Mouse (Mus musculus) embryonic fibroblast, embryonic 13.5 days (primary cell): Measurements from ENCODE around the gene Nubp1.

Experiments used
- CTCF ChIP-seq: IDR thresholded peaks from 2 replicates; pipeline ENCODE4 v1.5.1; 2011; ENCODE audit warnings: mild to moderate bottlenecking, control low read depth, low read length, moderate library complexity, borderline replicate concordance; ENCODE audit not compliant: insufficient read depth
- POLR2A ChIP-seq: IDR thresholded peaks from 2 replicates; pipeline ENCODE4 v1.6.1; 2011; ENCODE audit warnings: low read depth, mild to moderate bottlenecking, control low read depth, low read length, moderate library complexity

DNA sequence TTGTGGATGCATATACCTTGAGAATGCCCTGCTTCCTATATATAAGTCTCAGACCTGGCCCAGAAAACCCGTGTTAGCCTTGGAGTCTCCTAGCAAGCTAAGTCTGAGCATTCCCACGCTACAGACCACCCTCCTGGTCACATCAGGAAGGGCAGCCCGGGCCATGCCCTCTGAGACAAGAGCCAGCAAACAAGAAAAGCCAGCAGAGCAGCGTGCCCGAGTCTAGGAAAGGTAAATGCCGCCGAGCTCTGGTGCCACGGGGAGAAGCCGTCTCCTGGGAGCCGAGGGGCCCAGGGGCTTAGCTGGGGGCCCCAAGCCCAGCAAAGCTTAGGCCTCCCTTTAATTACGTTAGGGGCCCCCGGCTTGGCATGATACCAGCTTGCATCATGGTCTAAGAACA is 26.5 kb upstream of the Nubp1 start:
- TF ChIP-seq CTCF (no peak), POLR2A (no peak)
